Mouse (Mus musculus): ENCODE results near the gene Aqp12. TPM values are rescaled to one million over a fixed set of nuclear protein-coding genes. Genes with fewer than 3 reads are reported as not detected.

The Aqp12 gene
- polyA plus RNA-seq, 1 experiment from 2014 or later = not detected

Other genes with a start within 250 kb of the Aqp12 start
- 68.0 and 70.4 TPM in 2 replicates for gene Gpc1, start 174.7 kb upstream of the Aqp12 start, polyA plus RNA-seq (2015; fragmentation: Nextera tagmentation; extraction: Ambion mirVana)
- gene Ankmy1, start 103.4 kb upstream of the Aqp12 start, polyA plus RNA-seq (2015; fragmentation: Nextera tagmentation; extraction: Ambion mirVana) = 0.44 and 0.67 TPM in 2 replicates
- gene Dusp28, start 99.4 kb upstream of the Aqp12 start, polyA plus RNA-seq (2015; fragmentation: Nextera tagmentation; extraction: Ambion mirVana) = 16.6 and 18.5 TPM in 2 replicates
- gene Rnpepl1, start 95.6 kb upstream of the Aqp12 start, polyA plus RNA-seq (2015; fragmentation: Nextera tagmentation; extraction: Ambion mirVana) = 29.8 and 45.6 TPM in 2 replicates
- gene Capn10, start 72.0 kb upstream of the Aqp12 start, polyA plus RNA-seq (2015; fragmentation: Nextera tagmentation; extraction: Ambion mirVana) = 26.9 and 27.1 TPM in 2 replicates
- gene Gpr35, start 55.5 kb upstream of the Aqp12 start, polyA plus RNA-seq (2015; fragmentation: Nextera tagmentation; extraction: Ambion mirVana) = 0.55 and 0.83 TPM in 2 replicates
- 8.3 and 11.3 TPM in 2 replicates for gene Kif1a, start 95.6 kb downstream of the Aqp12 start, polyA plus RNA-seq (2015; fragmentation: Nextera tagmentation; extraction: Ambion mirVana)
- not detected in 2 replicates for gene Agxt, start 128.9 kb downstream of the Aqp12 start, polyA plus RNA-seq (2015; fragmentation: Nextera tagmentation; extraction: Ambion mirVana)
- 0.75 and 2.1 TPM in 2 replicates for gene 2310007B03Rik, start 154.6 kb downstream of the Aqp12 start, polyA plus RNA-seq (2015; fragmentation: Nextera tagmentation; extraction: Ambion mirVana)
- 0.38 and 0.95 TPM in 2 replicates for gene Crocc2, start 162.4 kb downstream of the Aqp12 start, polyA plus RNA-seq (2015; fragmentation: Nextera tagmentation; extraction: Ambion mirVana)
- gene Sned1, start 229.5 kb downstream of the Aqp12 start, polyA plus RNA-seq (2015; fragmentation: Nextera tagmentation; extraction: Ambion mirVana) = 3.6 and 4.5 TPM in 2 replicates

Data from heart, embryonic 16.5 days (tissue).